Mouse (Mus musculus) adrenal gland, adult 18-20 months (tissue): ENCODE measurements around the gene Rnf207. TPM values are rescaled to one million over a fixed set of nuclear protein-coding genes. Genes with fewer than 3 reads are reported as not detected.
A peak's percentile ranks its signal among the peaks of the same experiment; 100 is the strongest.

Experiments used
- DNase-seq, 2 experiments: peaks; one replicate each; pipeline ENCODE4 v3.0.0; 2021 to 2022; ENCODE audit warnings: low spot score in 2 of 2
- long read RNA-seq, 2 experiments: library from polyadenylated mRNA; stranded (forward); transcript quantifications; one replicate each; pipeline ENCODE4 v2.0.0; 2021
- total RNA-seq, 2 experiments: library from RNA; stranded (reverse); gene quantifications; 1 replicate in 1 of 2; 2 replicates in 1 of 2; pipeline ENCODE4 v1.2.3; 2021

Gene Rnf207
- total RNA-seq, result 1 to 10 TPM in 1 of 2 experiments, under 1 TPM in 1; 0.43 to 1.3 TPM
- long read RNA-seq, experiment 1, result 0 reads
- long read RNA-seq, experiment 2, partial matches to known transcripts, result 0 of 1 reads
- long read RNA-seq, experiment 2, other reads (novel, unspliced or antisense), result 1 of 1 reads

DNA sequence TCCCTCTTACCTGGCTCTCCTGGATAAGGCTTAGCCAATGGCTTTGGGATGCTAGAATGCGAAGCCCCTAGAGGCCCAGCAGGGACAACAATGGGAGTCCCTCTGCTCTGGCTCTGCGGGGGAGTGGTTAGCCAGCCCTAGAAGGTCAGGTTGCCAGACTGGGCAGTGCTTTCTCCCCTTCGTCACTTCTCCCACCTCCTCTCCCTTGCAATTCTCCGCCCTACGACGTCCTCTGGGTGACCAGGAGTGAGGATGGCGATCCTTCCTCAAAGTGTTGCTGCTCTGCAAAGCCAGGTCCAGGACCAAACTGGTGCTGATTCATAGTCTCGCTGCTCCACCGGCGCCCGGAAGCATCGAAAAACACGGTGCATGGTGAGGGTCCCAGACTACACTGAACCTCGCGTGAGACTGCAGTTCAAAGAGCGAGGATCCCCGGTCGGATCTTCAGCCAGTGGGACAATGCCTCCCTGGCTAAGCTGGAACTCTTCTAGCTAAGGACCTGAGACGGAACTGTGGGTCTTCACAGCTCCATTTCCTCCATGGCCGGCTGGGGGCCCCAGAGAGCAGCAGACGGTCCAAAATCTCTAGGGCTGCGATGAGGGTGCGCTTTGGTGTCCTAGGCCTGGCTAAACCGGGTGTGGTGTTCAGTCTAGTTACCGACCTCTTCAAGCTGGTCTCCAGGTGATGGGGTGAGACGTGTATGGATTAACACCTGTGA is at the start of gene Rnf207:
Gene Rnf207, minus strand, starts transcription at position 477 of the 718 bp plus-strand sequence.
- DNase-seq, result peak; percentile 58 to 62

DNA sequence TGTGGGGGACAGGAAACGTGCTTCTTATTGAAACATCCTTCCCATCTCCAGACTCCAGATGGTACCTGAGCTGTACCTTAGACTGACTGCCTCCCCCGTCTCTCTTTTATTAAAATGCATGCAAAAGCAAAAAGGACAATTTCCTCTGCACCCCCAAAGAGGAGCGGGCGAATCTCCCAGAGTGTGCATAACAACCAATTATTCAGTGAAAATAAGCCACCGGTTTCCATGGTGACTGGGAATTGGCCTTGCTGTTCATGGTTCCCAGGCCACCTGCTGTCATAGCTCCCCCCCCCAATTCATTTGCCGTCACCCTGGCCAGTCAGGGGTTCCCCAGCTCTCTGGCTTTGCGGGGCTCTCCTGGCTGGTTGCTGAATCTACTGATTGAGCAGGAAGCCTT is 46.4 kb upstream of the Rnf207 start:
- no peak for DNase-seq

DNA sequence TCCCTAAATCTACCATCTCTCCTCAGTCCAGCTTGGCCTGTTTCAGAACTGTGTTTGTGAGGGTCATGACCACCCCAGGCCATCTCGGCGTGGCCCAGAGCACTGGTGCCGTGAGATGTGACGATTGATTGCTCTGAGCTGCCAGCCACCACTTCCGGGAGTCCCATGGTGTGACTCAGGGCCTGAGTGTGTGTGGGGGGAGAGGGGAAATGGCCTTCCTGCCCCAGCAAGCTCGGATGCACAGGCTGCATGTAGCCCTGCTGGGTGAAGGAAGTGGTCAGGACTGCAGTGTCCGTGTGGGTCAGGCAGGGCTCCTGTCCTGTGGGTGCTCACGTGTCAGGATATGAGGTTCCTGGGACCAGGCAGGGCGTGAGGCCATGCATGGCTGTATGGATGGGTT is 43.4 kb upstream of the Rnf207 start:
- DNase-seq, result no peak

DNA sequence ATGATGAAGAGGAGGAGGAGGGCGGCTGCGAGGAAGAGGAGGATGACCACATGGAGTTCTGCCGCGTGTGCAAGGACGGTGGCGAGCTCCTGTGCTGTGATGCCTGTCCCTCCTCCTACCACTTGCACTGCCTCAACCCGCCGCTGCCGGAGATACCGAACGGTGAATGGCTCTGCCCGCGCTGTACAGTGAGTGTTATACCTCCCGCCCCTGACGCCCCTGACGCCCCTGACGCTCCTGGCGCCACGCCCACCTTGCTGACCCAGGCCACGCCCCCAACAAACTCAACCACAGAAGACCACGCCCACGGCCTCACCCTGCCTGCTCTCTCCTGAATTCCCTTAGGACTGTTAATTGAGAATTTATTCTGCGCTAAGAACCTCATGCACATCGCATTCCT is 42.1 kb upstream of the Rnf207 start:
- no peak for DNase-seq

DNA sequence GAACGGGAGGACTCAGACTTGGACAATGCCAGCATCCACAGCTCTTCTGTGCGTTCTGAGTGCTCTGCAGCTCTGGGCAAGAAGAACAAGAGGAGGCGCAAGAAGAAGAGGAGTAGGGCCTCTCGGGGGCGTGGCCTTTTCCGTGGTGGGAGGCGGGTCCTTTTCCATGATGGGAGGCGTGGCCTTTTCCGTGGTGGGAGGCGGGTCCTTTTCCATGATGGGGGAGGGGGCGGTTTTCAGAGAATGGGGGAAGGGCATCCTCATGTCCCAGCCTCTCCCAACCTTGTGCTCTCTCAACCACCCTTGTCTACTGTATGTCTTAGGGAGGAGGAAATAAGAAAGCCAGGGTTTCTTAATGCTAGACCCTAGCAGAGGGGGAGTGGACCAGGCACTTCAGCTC is 40.9 kb upstream of the Rnf207 start:
- no peak for DNase-seq

DNA sequence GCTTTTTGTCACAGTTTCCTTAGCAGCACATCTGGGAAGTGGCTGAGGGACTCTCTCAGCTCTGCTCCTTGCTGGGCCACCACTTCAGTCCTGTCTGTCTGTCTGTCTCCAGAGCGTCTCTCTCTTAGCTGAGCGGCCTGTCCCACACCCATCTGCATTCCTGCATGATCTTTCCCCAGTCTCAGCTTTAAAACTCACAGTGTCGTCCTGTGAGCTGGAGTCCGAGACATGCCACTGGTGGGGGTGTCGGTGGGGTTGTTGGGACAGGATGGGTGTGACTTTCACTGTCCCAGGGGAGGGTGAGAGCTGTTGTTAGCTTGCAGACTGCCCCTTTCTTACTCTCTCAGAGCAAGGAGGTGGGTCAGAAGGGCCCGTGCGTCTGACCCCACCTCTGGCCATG is 36.9 kb upstream of the Rnf207 start:
- DNase-seq, result no peak

DNA sequence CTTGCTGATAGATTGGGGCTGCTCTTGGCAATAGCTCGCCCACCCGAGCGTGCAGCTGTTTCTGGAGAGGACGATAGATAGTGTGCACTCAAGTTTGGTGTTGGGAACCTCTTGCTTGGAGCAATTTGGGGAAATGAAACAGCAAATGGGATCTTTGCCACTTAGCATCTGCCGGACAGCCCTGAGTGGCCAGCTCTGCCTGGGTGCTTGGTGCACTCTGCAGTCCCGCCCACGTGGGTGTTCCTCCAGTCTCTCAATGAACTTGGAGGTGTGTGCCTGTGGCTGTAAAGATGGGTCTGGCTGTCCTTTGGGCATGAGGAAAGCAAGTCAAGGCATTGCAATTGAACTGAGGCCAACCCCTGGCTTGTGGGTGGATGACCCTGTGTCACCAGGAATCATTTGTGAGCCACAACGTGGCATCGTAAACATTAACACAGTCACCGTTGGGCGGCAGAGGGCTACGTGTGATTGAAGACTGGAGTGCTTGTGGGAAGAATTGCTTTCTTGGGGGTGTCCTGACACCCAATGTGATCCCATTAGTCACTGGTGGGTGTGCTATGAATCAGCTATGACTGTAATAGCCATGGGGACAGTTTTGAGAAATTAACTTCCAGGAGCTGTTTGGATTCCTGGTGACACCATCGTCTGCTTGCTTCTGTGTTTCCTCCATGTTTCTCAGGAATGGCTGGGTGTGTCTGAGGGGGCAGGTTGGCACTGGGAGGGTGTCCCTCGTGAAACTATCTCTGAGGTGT is 35.3 kb upstream of the Rnf207 start:
- DNase-seq, result no peak

DNA sequence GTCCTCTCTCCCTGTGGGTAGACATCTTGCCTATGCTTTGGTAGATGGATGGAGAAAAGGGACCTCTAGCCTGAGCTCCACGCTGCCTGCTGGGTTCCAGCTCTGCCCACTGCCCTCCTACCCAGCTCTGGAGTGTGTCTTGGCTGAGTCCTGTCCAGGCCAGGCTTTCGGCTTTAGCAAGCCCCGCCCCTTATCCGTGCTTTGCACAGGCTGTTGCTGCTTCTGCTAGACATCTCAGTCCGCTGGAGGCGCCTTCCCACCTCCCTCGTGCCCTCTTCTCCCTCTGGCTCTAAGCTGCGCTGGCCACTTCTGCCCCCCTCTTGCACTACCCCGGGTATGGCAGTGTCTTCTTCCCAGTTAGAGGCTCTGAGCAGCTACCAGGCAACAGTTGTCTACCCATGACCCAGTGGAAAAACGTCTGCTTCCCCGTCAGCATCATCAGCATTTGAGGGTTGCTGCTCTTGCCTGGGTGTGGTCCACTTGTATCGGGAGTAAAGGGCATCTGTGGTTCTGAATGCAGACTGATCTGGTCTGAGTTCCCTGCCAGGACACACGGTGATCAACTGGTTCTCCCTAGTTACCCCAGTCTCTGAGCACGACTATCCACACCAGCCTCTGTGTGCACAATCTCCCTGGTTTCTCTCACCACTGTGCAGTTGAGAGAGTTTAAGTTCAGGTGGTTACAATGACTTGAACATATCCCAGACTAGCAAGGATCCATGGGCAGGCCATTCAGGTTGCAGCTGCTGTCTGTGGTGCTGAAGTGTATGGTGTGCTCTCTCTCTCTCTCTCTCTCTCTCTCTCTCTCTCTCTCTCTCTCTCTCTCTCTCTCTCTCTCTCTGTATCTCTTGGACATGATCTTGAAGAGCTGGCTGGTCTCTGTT is 32.9 kb upstream of the Rnf207 start:
- no peak for DNase-seq

DNA sequence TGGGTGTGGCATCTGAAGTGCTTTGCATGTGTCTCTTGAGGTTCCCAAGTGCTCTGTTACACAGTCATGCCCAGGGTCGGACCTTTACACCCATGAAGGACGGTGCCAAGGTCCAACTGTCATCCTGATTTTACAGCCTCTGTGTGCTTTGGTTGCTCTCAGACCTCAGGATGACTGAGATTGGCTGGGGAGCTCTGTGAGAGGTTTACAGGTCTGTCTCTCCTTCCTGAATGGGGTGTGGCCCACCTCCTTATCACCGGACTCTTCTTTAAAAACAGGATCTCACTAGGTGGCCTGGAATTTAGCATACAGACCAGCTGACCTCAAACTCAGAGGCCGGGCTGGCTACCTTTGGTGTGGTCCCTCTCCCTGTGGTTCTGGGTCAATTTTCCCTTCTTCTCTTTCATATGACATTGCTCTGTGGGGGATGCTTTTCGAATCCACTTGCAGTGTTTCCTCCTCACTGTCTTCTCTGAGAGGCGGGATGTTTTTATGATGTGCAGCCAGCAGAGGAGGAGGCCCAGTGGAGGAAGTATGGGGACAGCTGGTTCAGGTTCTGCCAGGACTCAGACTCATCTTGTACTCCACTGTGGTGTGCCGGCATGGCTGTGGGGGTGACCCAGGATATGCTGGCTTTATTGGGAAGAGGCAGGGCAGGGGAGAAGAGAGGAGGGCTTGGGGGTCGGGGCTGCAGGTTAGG is 32.1 kb upstream of the Rnf207 start:
- no peak for DNase-seq

DNA sequence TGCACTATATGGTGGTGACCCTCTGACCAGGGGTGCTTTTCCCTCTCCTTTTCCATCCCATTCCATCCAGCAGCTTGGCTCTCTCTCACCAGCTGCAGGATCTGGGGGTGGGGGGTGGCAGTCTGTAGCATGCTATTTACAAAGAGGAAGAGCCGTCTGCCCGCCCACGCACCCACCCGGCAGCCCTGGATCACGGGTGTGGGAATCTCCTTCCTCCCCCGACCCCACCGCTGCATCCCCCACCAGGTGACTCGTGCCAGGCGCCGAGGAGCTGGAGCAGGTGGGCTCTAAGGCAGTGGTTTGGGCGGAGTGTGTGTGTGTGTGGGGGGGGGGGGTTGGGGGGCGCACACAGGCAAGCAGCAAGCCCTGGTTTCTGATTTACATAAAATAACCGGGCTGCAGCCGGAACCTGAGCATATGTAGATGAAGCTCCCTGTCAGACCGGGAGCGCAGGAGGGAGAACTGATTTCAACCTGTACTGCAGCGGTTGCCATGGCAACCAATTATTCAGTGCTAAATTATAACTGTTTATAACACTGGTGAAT is 31.1 kb upstream of the Rnf207 start:
- DNase-seq, result no peak

DNA sequence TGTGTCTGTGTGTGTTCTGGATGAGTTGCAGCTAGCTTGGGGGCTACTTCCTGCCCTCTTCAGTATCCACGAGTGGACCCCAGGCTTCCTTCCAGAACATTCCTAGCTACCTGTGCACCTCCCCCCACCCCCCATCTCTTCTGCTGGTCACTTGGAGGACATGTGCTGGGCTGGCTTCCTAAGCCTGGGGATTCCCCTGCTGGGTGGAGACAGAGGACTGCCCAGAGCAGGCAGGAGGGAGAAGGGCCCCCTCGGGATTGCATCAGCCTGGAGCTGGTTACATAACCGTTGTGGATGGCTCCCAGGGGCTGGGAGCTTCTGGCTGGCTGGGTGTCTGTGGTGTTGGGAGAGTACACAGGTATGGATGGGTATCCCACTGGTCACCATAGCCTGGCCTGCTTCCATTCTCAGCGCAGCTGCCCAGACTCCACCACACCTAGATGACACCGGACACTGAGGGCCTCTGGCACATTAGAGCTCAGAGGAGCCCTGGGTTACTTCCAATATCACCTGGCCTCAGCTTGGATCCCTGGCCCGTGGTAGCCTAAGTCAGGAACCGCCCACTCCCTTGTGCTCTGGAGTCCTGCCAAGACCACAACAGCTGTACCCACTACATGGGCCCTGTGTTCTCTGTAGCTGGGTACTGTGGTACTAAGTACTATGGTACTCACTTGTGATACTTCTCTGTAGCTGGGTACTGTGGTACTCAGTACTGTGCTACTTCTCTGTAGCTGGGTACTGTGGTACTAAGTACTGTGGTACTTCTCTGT is 26.5 kb upstream of the Rnf207 start:
- no peak for DNase-seq

DNA sequence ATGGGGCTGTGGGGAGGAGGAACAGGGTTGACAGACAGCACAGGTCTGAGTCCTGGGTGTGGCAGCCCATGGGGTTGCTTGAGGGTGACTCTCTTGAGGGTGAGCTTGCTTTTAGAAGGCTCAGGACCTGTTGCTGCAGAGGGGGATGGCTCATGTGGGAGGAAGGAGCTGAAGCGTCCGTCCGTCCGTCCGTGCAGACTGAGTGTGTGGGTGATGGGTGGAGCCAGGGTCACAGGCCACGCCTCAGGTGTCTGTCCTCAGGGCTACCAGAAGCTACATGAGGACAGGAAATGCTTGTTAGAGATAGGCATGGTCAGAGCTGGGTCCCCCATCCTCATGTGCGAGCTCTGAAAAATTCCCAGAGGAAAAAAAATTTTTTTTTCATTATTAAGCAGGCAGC is 25.9 kb upstream of the Rnf207 start:
- no peak for DNase-seq

DNA sequence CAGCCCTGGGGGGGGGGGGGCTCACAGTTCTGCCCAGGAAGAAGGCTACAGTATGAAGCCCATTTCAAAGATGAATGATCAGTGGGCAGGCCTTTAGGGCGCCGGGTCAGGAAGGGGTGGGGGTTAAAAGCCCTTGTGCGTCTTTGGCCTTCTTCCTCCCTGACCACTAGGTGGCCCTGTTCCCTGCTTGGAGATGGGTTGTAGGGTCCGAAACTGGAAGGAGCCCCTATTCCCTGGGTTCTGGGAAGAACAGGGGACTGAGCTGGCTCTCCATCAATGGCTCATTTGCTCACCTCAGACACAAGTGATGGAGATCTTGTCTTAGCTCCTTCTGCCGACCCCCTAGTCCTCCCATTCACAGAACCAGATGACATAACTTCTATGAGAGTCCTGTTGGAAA is 24.5 kb upstream of the Rnf207 start:
- DNase-seq, result no peak

DNA sequence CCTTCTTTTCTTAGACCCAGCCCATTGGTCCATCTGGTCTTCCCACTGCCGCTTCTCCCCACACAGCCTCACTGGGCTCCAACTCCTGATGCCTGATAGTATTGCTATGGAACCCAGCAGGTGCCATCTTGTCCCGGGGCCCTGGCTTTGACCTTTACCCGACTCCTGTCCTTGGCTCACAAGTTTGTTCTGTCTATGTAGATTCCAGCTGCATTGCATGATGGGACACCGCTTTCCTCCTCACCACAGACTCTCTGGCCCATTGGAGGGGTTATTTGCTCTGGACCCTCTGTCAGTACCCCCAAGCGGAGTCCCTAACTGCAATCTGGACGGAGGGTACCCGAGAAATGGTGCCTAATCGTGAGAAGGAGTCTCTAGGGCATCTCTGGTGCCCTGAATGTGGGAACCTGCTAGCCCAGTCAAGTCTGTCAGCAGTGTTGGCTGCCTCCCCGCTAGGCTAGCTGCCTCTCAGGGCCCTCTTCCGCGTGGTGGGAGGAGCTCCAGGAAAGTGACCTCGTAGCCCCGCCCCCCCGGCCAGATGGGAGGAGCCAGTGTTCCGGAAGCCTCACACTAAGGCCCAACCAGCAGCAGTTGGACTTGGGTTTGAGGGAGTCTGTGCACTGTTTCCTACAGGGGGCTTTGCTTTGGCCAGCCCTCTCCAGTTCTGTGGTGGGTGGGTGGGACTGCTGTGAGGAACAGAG is 21.9 kb upstream of the Rnf207 start:
- DNase-seq, result no peak

DNA sequence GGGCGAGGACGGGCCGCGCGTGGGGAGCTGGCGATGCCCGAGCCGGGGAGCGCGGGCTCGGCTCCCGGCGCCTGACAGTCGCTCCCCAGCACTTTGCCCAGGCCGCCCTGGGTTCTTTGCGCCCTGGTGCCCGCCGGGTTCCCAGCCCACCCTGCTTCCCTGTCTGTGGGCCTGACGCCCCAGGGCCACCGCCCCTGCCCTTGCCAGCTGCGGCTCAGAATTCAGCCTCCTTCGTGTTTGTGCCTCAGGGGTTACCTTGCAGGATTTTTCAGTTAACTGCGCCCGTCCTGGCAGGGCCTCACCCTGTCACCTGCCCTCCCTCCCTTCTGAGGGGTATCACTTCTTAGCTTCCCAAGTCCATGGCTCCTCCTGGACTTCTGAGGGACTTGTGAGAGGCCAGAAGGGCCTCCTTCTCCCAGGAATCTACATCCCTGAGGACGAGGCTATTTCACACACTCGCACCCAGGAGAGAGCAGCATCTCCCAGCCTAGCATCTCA is 20.5 kb upstream of the Rnf207 start:
- DNase-seq, result no peak

DNA sequence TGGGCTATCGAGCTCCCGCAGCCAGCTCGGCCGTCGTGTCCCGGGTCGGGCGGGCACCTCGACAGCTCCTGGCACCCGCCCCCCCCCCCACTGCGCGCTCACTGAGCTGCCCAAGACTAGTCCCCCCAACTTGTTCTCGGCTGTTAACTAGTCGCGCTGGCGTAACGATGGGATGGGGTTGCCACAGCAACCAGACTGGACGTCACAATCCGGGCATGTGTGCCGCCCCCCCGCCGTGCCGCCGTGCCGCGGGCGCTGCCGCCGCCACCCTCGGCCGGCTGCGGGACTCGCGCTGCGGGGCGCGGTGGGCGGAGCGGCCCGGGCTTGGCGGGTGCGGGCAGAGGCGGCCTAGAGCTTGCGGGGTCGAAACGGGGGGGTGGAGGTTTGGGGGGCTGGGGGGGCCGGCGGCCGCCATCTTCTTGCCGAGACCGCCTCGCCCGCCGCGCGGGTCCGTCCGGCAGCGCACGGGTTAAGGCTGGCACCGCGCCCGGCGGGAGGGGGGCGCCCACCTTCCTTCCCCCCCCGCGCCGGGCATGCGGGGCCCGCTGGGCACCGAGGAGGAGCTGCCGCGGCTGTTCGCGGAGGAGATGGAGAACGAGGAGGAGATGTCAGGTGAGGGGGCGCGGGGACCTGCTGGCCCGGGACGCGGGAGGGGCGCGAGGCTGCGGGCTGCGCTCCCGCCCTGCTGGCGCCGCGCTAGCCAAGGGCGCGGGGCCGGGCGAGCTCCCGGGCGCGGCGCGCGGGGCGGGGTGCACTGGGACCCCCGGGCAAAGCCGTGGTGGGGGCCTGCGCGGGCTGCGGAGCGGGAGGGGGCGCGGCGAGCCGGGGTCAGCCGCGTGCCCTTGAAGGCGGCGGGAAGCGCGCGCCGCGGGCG is 19.9 kb upstream of the Rnf207 start, which contains the start of gene Chd5:
Gene Chd5, plus strand, starts transcription at position 233 of the 874 bp plus-strand sequence.
- DNase-seq, result no peak

DNA sequence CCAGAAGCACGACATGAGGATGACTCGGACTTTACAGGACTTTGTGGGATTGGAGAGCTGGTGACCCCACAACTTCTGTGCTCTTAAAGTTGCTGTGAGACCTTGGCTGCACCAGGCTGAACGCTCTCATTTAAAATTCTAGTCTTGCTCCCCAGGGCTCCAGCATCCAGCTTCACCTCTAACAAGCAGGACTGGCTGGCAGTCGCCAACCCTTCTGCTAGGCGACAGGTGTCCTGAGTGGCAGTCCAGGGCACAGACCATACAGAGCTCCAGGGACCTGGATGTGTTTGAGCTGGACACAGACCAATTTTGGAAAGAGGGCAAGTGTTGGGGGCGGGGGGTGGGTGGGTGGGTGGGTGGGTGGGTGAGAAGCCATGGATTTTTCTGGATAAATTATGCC is 19.0 kb upstream of the Rnf207 start:
- DNase-seq, result no peak

DNA sequence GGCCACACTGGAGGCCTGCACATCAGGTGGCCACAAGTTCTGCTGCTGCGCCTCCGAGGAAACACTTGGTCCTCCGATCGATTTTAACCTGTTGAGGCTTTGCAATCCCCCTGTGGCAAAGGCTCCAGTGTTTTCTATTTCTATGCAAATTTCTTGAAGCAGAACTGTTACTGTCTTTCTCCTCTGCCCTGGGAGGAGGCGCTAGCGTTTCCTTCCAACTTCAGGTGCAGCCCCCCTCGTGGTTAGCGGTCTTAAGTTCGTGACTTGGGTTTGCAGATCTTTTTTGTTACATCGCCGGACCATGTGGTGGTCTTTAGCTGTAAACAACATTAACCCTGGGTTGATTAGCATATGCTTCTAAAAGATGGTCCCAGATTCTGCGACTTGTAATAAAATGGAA is 14.8 kb upstream of the Rnf207 start:
- no peak for DNase-seq
